8 mouse cellular contexts compared by ENCODE assay signal in genomic region chr11:71005046-71005445, GRCm38 (mm10). TPM values are rescaled to one million over a fixed set of nuclear protein-coding genes. Genes with fewer than 3 reads are reported as not detected.
DNase-seq lines count a peak whose midpoint lies in the region; ATAC-seq lines count a peak whose summit lies in the region.

No protein-coding gene starts in this region.

- H3K4me1 ChIP-seq in kidney, embryonic 16.5 days (ENCODE audit: insufficient read depth, low read length) = peaks cover 15% of the 10 kb centered on the region
- peaks cover 18% of the 10 kb centered on the region for H3K4me1 ChIP-seq in hindbrain, embryonic 14.5 days (replicated peaks; ENCODE audit: control insufficient read depth, insufficient read depth, low read length)
- peaks cover 22% of the 10 kb centered on the region for H3K4me1 ChIP-seq in midbrain, embryonic 15.5 days

- peak overlapping the region; percentile 49 for H3K4me2 ChIP-seq in kidney, embryonic 16.5 days (replicated peaks; ENCODE audit: low read depth, low read length)
- H3K4me2 ChIP-seq in hindbrain, embryonic 14.5 days (replicated peaks) = peak overlapping the region; percentile 56
- H3K4me2 ChIP-seq in midbrain, embryonic 15.5 days = peak overlapping the region; percentile 91

- ATAC-seq in kidney, embryonic 16.5 days (ENCODE audit: low FRiP score, low TSS enrichment) = no peak
- ATAC-seq in hindbrain, embryonic 14.5 days (ENCODE audit: low FRiP score) = no peak
- no peak for ATAC-seq in midbrain, embryonic 15.5 days (replicated peaks)

- no peaks in the 10 kb centered on the region for H3K27me3 ChIP-seq in kidney, embryonic 16.5 days (ENCODE audit: insufficient read depth, low read length)
- no peaks in the 10 kb centered on the region for H3K27me3 ChIP-seq in hindbrain, embryonic 14.5 days (ENCODE audit: control insufficient read depth, insufficient read depth, low read length)
- H3K27me3 ChIP-seq in midbrain, embryonic 15.5 days (replicated peaks) = no peaks in the 10 kb centered on the region

- 0 out of 2 replicates have a peak overlapping the region, but pooled peaks have one; percentile 34 for H3K27ac ChIP-seq in kidney, embryonic 16.5 days (ENCODE audit: low read length)
- peak overlapping the region; percentile 60; the same call in 1 of the 2 replicates for H3K27ac ChIP-seq in hindbrain, embryonic 14.5 days
- peak overlapping the region; percentile 53 for H3K27ac ChIP-seq in midbrain, embryonic 15.5 days

- no peaks in the 10 kb centered on the region for H3K9me3 ChIP-seq in kidney, embryonic 16.5 days (ENCODE audit: low read length)
- H3K9me3 ChIP-seq in hindbrain, embryonic 14.5 days (ENCODE audit: control insufficient read depth, low read length) = no peaks in the 10 kb centered on the region
- no peaks in the 10 kb centered on the region for H3K9me3 ChIP-seq in midbrain, embryonic 15.5 days

- peaks cover 16% of the 10 kb centered on the region for H3K36me3 ChIP-seq in kidney, embryonic 16.5 days (ENCODE audit: insufficient read depth, low read length)
- H3K36me3 ChIP-seq in hindbrain, embryonic 14.5 days (replicated peaks; ENCODE audit: control insufficient read depth, insufficient read depth) = peaks cover 38% of the 10 kb centered on the region
- H3K36me3 ChIP-seq in midbrain, embryonic 15.5 days (replicated peaks) = peaks cover 12% of the 10 kb centered on the region; the same call in 1 of the 2 replicates

- DNase-seq in kidney, adult 9 months = no peak
- peak; percentile 31 for DNase-seq in brain, adult 2 months (ENCODE audit: low read depth, low spot score)
- DNase-seq in hindbrain, embryonic 14.5 days (ENCODE audit: low spot score) = no peak
- DNase-seq in cerebellum, postnatal 36 days = no peak
- no peak for DNase-seq in spleen, postnatal 4 days (ENCODE audit: low spot score in 2 of 2)
- no peak for DNase-seq in Muller cell, postnatal 12 days (ENCODE audit: inconsistent ontology term)

- 52% methylated on average over 5 of the region's 5 CpGs for WGBS in kidney, embryonic 16.5 days
- 54% methylated on average over 5 of the region's 5 CpGs for WGBS in hindbrain, embryonic 14.5 days
- WGBS in midbrain, embryonic 15.5 days = 66% methylated on average over 5 of the region's 5 CpGs

- peak overlapping the region; percentile 97 for H3K4me3 ChIP-seq in kidney, embryonic 16.5 days (ENCODE audit: low read length)
- H3K4me3 ChIP-seq in hindbrain, embryonic 14.5 days (replicated peaks; ENCODE audit: low read length) = peak overlapping the region; percentile 75
- peak overlapping the region; percentile 100 for H3K4me3 ChIP-seq in midbrain, embryonic 15.5 days

- 0 out of 2 replicates have a peak overlapping the region, but pooled peaks have one; percentile 38 for H3K9ac ChIP-seq in kidney, embryonic 16.5 days (replicated peaks; ENCODE audit: low read length)
- peak overlapping the region; percentile 49 for H3K9ac ChIP-seq in hindbrain, embryonic 14.5 days
- peak overlapping the region; percentile 20; the same call in 1 of the 2 replicates for H3K9ac ChIP-seq in midbrain, embryonic 15.5 days

RNA-seq across cellular contexts. Expression of gene Dhx33, which starts 0.8 kb away (rescaled TPM):
- 23.9 TPM in 2 replicates for polyA plus RNA-seq in kidney, embryonic 16.5 days (2015; fragmentation: Nextera tagmentation; extraction: Ambion mirVana)
- 15.7 and 16.5 TPM in 2 replicates for polyA plus RNA-seq in hindbrain, embryonic 14.5 days (2014; fragmentation: Nextera tagmentation; extraction: Ambion mirVana)
- 15.3 and 16.2 TPM in 2 replicates for polyA plus RNA-seq in midbrain, embryonic 15.5 days (2015; fragmentation: Nextera tagmentation; extraction: Ambion mirVana)

RNA-seq across cellular contexts. Expression of gene Mis12, which starts 14.4 kb away (rescaled TPM):
- polyA plus RNA-seq in kidney, embryonic 16.5 days (2015; fragmentation: Nextera tagmentation; extraction: Ambion mirVana) = 44.8 and 45.2 TPM in 2 replicates
- 24.3 and 31.6 TPM in 2 replicates for polyA plus RNA-seq in hindbrain, embryonic 14.5 days (2014; fragmentation: Nextera tagmentation; extraction: Ambion mirVana)
- polyA plus RNA-seq in midbrain, embryonic 15.5 days (2015; fragmentation: Nextera tagmentation; extraction: Ambion mirVana) = 37.5 and 39.2 TPM in 2 replicates

RNA-seq across cellular contexts. Expression of gene Derl2, which starts 14.6 kb away (rescaled TPM):
- polyA plus RNA-seq in kidney, embryonic 16.5 days (2015; fragmentation: Nextera tagmentation; extraction: Ambion mirVana) = 41.9 and 48.6 TPM in 2 replicates
- polyA plus RNA-seq in hindbrain, embryonic 14.5 days (2014; fragmentation: Nextera tagmentation; extraction: Ambion mirVana) = 30.2 and 37.1 TPM in 2 replicates
- 28.8 and 33.1 TPM in 2 replicates for polyA plus RNA-seq in midbrain, embryonic 15.5 days (2015; fragmentation: Nextera tagmentation; extraction: Ambion mirVana)

RNA-seq across cellular contexts. Expression of gene C1qbp, which starts 22.2 kb away (rescaled TPM):
- polyA plus RNA-seq in kidney, embryonic 16.5 days (2015; fragmentation: Nextera tagmentation; extraction: Ambion mirVana) = 277 and 287 TPM in 2 replicates
- polyA plus RNA-seq in hindbrain, embryonic 14.5 days (2014; fragmentation: Nextera tagmentation; extraction: Ambion mirVana) = 171 and 174 TPM in 2 replicates
- 160 and 166 TPM in 2 replicates for polyA plus RNA-seq in midbrain, embryonic 15.5 days (2015; fragmentation: Nextera tagmentation; extraction: Ambion mirVana)

RNA-seq across cellular contexts. Expression of gene 6330403K07Rik, which starts 28.3 kb away (rescaled TPM):
- polyA plus RNA-seq in kidney, embryonic 16.5 days (2015; fragmentation: Nextera tagmentation; extraction: Ambion mirVana) = 56.7 and 59.7 TPM in 2 replicates
- 298 and 315 TPM in 2 replicates for polyA plus RNA-seq in hindbrain, embryonic 14.5 days (2014; fragmentation: Nextera tagmentation; extraction: Ambion mirVana)
- polyA plus RNA-seq in midbrain, embryonic 15.5 days (2015; fragmentation: Nextera tagmentation; extraction: Ambion mirVana) = 718 and 742 TPM in 2 replicates
